Mouse (Mus musculus): ENCODE data around the gene Cfap221. TPM values are rescaled to one million over a fixed set of nuclear protein-coding genes. Genes with fewer than 3 reads are reported as not detected.
A peak's percentile ranks its signal among the peaks of the same experiment; 100 is the strongest.

Gene Cfap221
- polyA plus RNA-seq, 1 experiment from 2014 or later: 0.37 TPM

GRCm38 (mm10) chr1:120032804-120033468 lies 35.9 kb upstream of the Cfap221 start:
- Histone ChIP-seq H3K27ac (replicated peaks; ENCODE audit: low read depth, low read length) (no peak overlapping the region), H3K4me2 (ENCODE audit: low read length) (no peak overlapping the region), H3K4me3 (replicated peaks; ENCODE audit: low read depth, low read length) (no peak overlapping the region), H3K27me3 (ENCODE audit: control insufficient read depth, insufficient read depth, low read length) (no peaks in the 10 kb centered on the region; the same call in 1 of the 2 replicates), H3K4me1 (ENCODE audit: control insufficient read depth, insufficient read depth, low read length) (no peaks in the 10 kb centered on the region), H3K9me3 (ENCODE audit: control insufficient read depth, low read length) (no peaks in the 10 kb centered on the region), H3K36me3 (ENCODE audit: control insufficient read depth, insufficient read depth, low read length) (no peaks in the 10 kb centered on the region), H3K9ac (replicated peaks; ENCODE audit: low read length) (no peak overlapping the region)
- DNase-seq (peak; percentile 86), ATAC-seq (ENCODE audit: low FRiP score, low TSS enrichment) (peak; percentile 63; the same call in 1 of the 2 replicates)
- WGBS: 48% methylated on average over 10 of the region's 10 CpGs

- Histone ChIP-seq H3K9ac (replicated peaks; ENCODE audit: low read length) (no peak overlapping the region), H3K9me3 (ENCODE audit: control insufficient read depth, low read length) (no peaks in the 10 kb centered on the region), H3K4me3 (replicated peaks; ENCODE audit: low read depth, low read length) (no peak overlapping the region), H3K27me3 (ENCODE audit: control insufficient read depth, insufficient read depth, low read length) (no peaks in the 10 kb centered on the region; the same call in 1 of the 2 replicates), H3K36me3 (ENCODE audit: control insufficient read depth, insufficient read depth, low read length) (no peaks in the 10 kb centered on the region), H3K4me2 (ENCODE audit: low read length) (no peak overlapping the region), H3K27ac (replicated peaks; ENCODE audit: low read depth, low read length) (no peak overlapping the region), H3K4me1 (ENCODE audit: control insufficient read depth, insufficient read depth, low read length) (no peaks in the 10 kb centered on the region)
- DNase-seq (no peak), ATAC-seq (ENCODE audit: low FRiP score, low TSS enrichment) (no peak)
- WGBS: 94% methylated on average over 3 of the region's 3 CpGs
These were observed 33.4 kb upstream of the Cfap221 start for GRCm38 (mm10) chr1:120030474-120030873.

- H3K27me3 ChIP-seq (ENCODE audit: control insufficient read depth, insufficient read depth, low read length): no peaks in the 10 kb centered on the region; the same call in 1 of the 2 replicates
These were observed 30.7 kb upstream of the Cfap221 start for GRCm38 (mm10) chr1:120027693-120028092.

GRCm38 (mm10) chr1:120025050-120025439 lies 28.0 kb upstream of the Cfap221 start:
- ATAC-seq (ENCODE audit: low FRiP score, low TSS enrichment): no peak
- Histone ChIP-seq H3K4me3 (replicated peaks; ENCODE audit: low read depth, low read length) (no peak overlapping the region), H3K9ac (replicated peaks; ENCODE audit: low read length) (no peak overlapping the region), H3K27ac (replicated peaks; ENCODE audit: low read depth, low read length) (no peak overlapping the region), H3K36me3 (ENCODE audit: control insufficient read depth, insufficient read depth, low read length) (no peaks in the 10 kb centered on the region), H3K9me3 (ENCODE audit: control insufficient read depth, low read length) (no peaks in the 10 kb centered on the region), H3K4me2 (ENCODE audit: low read length) (no peak overlapping the region), H3K27me3 (ENCODE audit: control insufficient read depth, insufficient read depth, low read length) (no peaks in the 10 kb centered on the region), H3K4me1 (ENCODE audit: control insufficient read depth, insufficient read depth, low read length) (no peaks in the 10 kb centered on the region)
- WGBS: 23% methylated on average over 2 of the region's 2 CpGs
- DNase-seq: no peak

More at GRCm38 (mm10) chr1:120027693-120028092, 30.7 kb upstream of the Cfap221 start:
- no peaks in the 10 kb centered on the region for H3K9me3 ChIP-seq (ENCODE audit: control insufficient read depth, low read length)
- H3K27ac ChIP-seq (replicated peaks; ENCODE audit: low read depth, low read length): no peak overlapping the region
- no peaks in the 10 kb centered on the region for H3K4me1 ChIP-seq (ENCODE audit: control insufficient read depth, insufficient read depth, low read length)
- DNase-seq (no peak), ATAC-seq (ENCODE audit: low FRiP score, low TSS enrichment) (no peak)
- H3K4me3 ChIP-seq (replicated peaks; ENCODE audit: low read depth, low read length): no peak overlapping the region
- WGBS: 81% methylated on average over 4 of the region's 4 CpGs
- no peak overlapping the region for H3K9ac ChIP-seq (replicated peaks; ENCODE audit: low read length)
- H3K36me3 ChIP-seq (ENCODE audit: control insufficient read depth, insufficient read depth, low read length): no peaks in the 10 kb centered on the region
- H3K4me2 ChIP-seq (ENCODE audit: low read length): no peak overlapping the region

GRCm38 (mm10) chr1:120024331-120025049 lies 27.5 kb upstream of the Cfap221 start:
- DNase-seq (no peak), ATAC-seq (ENCODE audit: low FRiP score, low TSS enrichment) (no peak)
- H3K4me2 ChIP-seq (ENCODE audit: low read length): no peak overlapping the region
- WGBS: 78% methylated on average over 10 of the region's 10 CpGs
- H3K9ac ChIP-seq (replicated peaks; ENCODE audit: low read length): no peak overlapping the region
- no peaks in the 10 kb centered on the region for H3K9me3 ChIP-seq (ENCODE audit: control insufficient read depth, low read length)
- no peak overlapping the region for H3K27ac ChIP-seq (replicated peaks; ENCODE audit: low read depth, low read length)
- H3K4me3 ChIP-seq (replicated peaks; ENCODE audit: low read depth, low read length): no peak overlapping the region
- no peaks in the 10 kb centered on the region for H3K4me1 ChIP-seq (ENCODE audit: control insufficient read depth, insufficient read depth, low read length)
- H3K36me3 ChIP-seq (ENCODE audit: control insufficient read depth, insufficient read depth, low read length): no peaks in the 10 kb centered on the region
- no peaks in the 10 kb centered on the region for H3K27me3 ChIP-seq (ENCODE audit: control insufficient read depth, insufficient read depth, low read length)

GRCm38 (mm10) chr1:120021951-120022350 lies 24.9 kb upstream of the Cfap221 start:
- 92% methylated on average over 17 of the region's 17 CpGs for WGBS
- Histone ChIP-seq H3K4me2 (ENCODE audit: low read length) (no peak overlapping the region), H3K36me3 (ENCODE audit: control insufficient read depth, insufficient read depth, low read length) (no peaks in the 10 kb centered on the region), H3K27ac (replicated peaks; ENCODE audit: low read depth, low read length) (no peak overlapping the region), H3K4me3 (replicated peaks; ENCODE audit: low read depth, low read length) (no peak overlapping the region), H3K27me3 (ENCODE audit: control insufficient read depth, insufficient read depth, low read length) (no peaks in the 10 kb centered on the region), H3K4me1 (ENCODE audit: control insufficient read depth, insufficient read depth, low read length) (no peaks in the 10 kb centered on the region), H3K9ac (replicated peaks; ENCODE audit: low read length) (no peak overlapping the region), H3K9me3 (ENCODE audit: control insufficient read depth, low read length) (no peaks in the 10 kb centered on the region)
- DNase-seq: no peak
- no peak for ATAC-seq (ENCODE audit: low FRiP score, low TSS enrichment)

GRCm38 (mm10) chr1:120020322-120020897 lies 23.4 kb upstream of the Cfap221 start:
- no peaks in the 10 kb centered on the region for H3K9me3 ChIP-seq (ENCODE audit: control insufficient read depth, low read length)
- 79% methylated on average over 7 of the region's 7 CpGs for WGBS
- H3K36me3 ChIP-seq (ENCODE audit: control insufficient read depth, insufficient read depth, low read length): no peaks in the 10 kb centered on the region
- H3K4me2 ChIP-seq (ENCODE audit: low read length): no peak overlapping the region
- no peak overlapping the region; the same call in 1 of the 2 replicates for H3K9ac ChIP-seq (replicated peaks; ENCODE audit: low read length)
- no peak for ATAC-seq (ENCODE audit: low FRiP score, low TSS enrichment)
- no peaks in the 10 kb centered on the region for H3K27me3 ChIP-seq (ENCODE audit: control insufficient read depth, insufficient read depth, low read length)
- DNase-seq: no peak
- no peak overlapping the region for H3K27ac ChIP-seq (replicated peaks; ENCODE audit: low read depth, low read length)
- H3K4me1 ChIP-seq (ENCODE audit: control insufficient read depth, insufficient read depth, low read length): no peaks in the 10 kb centered on the region
- no peak overlapping the region for H3K4me3 ChIP-seq (replicated peaks; ENCODE audit: low read depth, low read length)

GRCm38 (mm10) chr1:120019428-120019827 lies 22.4 kb upstream of the Cfap221 start:
- Histone ChIP-seq H3K4me2 (ENCODE audit: low read length) (no peak overlapping the region), H3K4me3 (replicated peaks; ENCODE audit: low read depth, low read length) (no peak overlapping the region), H3K36me3 (ENCODE audit: control insufficient read depth, insufficient read depth, low read length) (no peaks in the 10 kb centered on the region), H3K27me3 (ENCODE audit: control insufficient read depth, insufficient read depth, low read length) (no peaks in the 10 kb centered on the region), H3K27ac (replicated peaks; ENCODE audit: low read depth, low read length) (no peak overlapping the region), H3K9ac (replicated peaks; ENCODE audit: low read length) (no peak overlapping the region), H3K4me1 (ENCODE audit: control insufficient read depth, insufficient read depth, low read length) (no peaks in the 10 kb centered on the region), H3K9me3 (ENCODE audit: control insufficient read depth, low read length) (no peaks in the 10 kb centered on the region)
- 96% methylated on average over 12 of the region's 12 CpGs for WGBS
- no peak for DNase-seq
- no peak for ATAC-seq (ENCODE audit: low FRiP score, low TSS enrichment)
